Mouse (Mus musculus) gastrocnemius, postnatal 36 days (tissue): ENCODE results near the gene Olfr707. TPM values are rescaled to one million over a fixed set of nuclear protein-coding genes. Genes with fewer than 3 reads are reported as not detected.
"Not testable (repeated sequence)": the region's sequence is repeated elsewhere in the genome, so short reads cannot be mapped to it uniquely, and the experiment has no call there.

Source experiments
- DNase-seq, 2 experiments: peaks; one replicate each; pipeline ENCODE4 v3.0.0; 2022
- intact Hi-C: fragments of 180-260 bp; cut with DNase I; formaldehyde crosslinking; loops from one replicate; pipeline ENCODE4 v1.15.1; 2025
- long read RNA-seq, 2 experiments: library from polyadenylated mRNA; stranded (forward); transcript quantifications; one replicate each; pipeline ENCODE4 v2.0.0; 2021
- total RNA-seq, 2 experiments: library from RNA; stranded (reverse); gene quantifications; 2 replicates each; pipeline ENCODE4 v1.2.3; 2021

Gene Olfr707
- not detected for total RNA-seq
- long read RNA-seq, experiment 1 = 0 reads
- long read RNA-seq, experiment 2 = 0 reads

GRCm38 (mm10) chr7:106901141-106901540 is at the start of gene Olfr707:
Olfr707 (minus strand) TSS chr7:106901241.
- DNase-seq, intact Hi-C loops: not testable (repeated sequence)

DNA sequence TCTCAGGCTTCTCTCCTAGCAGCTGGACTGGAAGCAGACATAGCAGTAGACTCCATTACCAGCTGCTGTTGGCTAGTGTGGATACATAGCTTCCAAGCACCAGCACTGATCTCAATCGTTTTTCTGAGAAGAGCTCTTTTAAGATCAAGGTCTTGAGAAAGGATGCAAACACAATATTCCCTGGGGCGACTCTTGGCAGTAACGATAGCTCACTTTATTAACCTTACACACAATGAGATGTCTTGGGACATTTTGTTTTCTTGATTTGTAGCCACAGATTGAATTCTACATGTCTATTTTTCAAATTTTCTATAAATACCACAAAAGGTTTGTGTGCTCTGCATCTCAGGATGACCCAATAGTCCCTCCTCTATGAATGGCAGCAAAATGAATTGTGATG is 47.2 kb upstream of the Olfr707 start, which contains the start of gene Olfr710:
Gene Olfr710 (minus strand): TSS at position 101 of the 400 bp plus-strand sequence.
- no peak for DNase-seq

GRCm38 (mm10) chr7:106932119-106932518 is 31.1 kb upstream of the Olfr707 start, which contains the start of gene Olfr709-ps1:
Olfr709-ps1 (minus strand) TSS chr7:106932219.
- intact Hi-C loops = no loop called here
- DNase-seq = no peak

More for the DNA sequence above, 47.2 kb upstream of the Olfr707 start, which contains the start of gene Olfr710:
- intact Hi-C loops = no loop called here

DNA sequence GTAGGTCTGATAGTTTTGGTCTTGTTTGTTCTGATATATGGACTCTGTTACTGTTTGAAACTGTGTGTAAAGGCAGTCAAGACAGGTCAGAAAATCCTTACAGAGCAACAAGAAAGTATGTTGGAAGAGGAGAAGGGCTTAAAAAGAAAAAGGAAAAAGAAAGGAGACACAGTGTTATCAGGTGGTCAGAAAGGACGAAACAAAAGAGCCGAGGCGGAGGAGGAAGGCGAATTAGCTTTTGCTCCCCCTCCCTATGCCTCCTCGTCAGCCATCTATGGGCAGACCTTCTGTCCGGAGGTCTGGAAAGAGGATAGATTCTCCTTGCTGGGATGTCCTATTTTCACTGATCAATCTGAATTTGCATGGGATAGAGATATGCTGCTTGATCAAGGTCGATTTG is 19.9 kb upstream of the Olfr707 start:
- DNase-seq, intact Hi-C loops: not testable (repeated sequence)

GRCm38 (mm10) chr7:106907676-106908075 is 6.6 kb upstream of the Olfr707 start, which contains the start of gene Olfr1532-ps1:
Olfr1532-ps1 (plus strand) TSS chr7:106908001.
- intact Hi-C loops = no loop called here
- DNase-seq = no peak

DNA sequence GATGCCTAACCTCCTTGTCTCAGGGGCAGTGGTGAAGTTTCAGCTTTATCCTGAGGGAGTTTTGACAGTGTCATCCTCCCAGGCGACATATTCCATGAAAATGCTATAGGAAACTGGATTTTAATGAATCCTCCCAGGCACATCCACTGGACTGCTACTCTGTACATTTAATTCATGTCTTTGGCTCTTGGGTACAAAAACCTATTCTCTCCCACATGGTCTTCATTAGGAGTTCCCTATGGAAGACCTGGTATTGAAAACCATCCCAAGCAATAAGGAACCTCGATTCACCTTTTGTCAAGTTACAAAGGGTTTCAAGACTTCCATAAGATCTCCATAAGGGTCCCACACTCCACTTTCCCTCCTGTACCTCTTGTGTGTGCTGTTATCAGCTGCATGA is 13.0 kb downstream of the Olfr707 start, which contains the start of gene Olfr706:
Gene Olfr706 (minus strand): TSS at position 101 of the 400 bp plus-strand sequence.
- intact Hi-C loops = no loop called here
- DNase-seq = no peak

GRCm38 (mm10) chr7:106876791-106877190 is 24.2 kb downstream of the Olfr707 start, which contains the start of gene Olfr705:
Olfr705 (minus strand) TSS chr7:106876891.
- DNase-seq = no peak
- intact Hi-C loops = no loop called here

DNA sequence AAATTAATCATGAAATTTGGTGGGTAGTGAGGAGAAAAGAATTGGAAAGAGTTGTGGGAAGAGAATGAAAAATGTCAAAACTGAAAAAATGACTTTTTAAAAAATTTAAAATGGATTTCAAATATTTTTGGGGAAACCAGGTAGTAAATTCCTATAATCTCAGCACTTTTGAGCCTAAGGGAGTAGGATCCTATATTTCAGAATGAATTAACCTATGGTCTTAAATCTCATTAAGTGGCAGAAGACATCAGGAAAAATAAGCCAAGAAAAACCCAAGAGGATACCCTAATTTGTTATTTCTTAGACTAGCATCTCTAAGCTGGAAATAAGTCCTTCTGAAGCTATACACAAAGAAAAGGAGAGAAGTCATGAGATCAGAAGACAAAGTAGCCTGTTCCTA is 38.2 kb downstream of the Olfr707 start, which contains the start of gene Olfr704:
Gene Olfr704 (plus strand): TSS at position 301 of the 400 bp plus-strand sequence.
- no peak for DNase-seq
- intact Hi-C loops = no loop called here

GRCm38 (mm10) chr7:106843060-106843459 is 58.0 kb downstream of the Olfr707 start, which contains the start of gene Olfr703:
Olfr703 (plus strand) TSS chr7:106843360.
- intact Hi-C loops = no loop called here
- no peak for DNase-seq

Other genes starting within 250 kb of the Olfr707 start
- gene Olfr693, start 220.7 kb downstream of the Olfr707 start, total RNA-seq = not detected
- not detected for gene Olfr694, start 209.4 kb downstream of the Olfr707 start, total RNA-seq
- gene Olfr695, start 184.8 kb downstream of the Olfr707 start, total RNA-seq = not detected
- gene Olfr697, start 158.8 kb downstream of the Olfr707 start, total RNA-seq = not detected
- not detected for gene Olfr698, start 145.8 kb downstream of the Olfr707 start, total RNA-seq
- gene Olfr699, start 108.0 kb downstream of the Olfr707 start, total RNA-seq = not detected
- gene Olfr700, start 92.4 kb downstream of the Olfr707 start, total RNA-seq = not detected
- not detected for gene Olfr701, start 87.1 kb downstream of the Olfr707 start, total RNA-seq
- gene Olfr702, start 67.3 kb downstream of the Olfr707 start, total RNA-seq = not detected
- not detected for gene Olfr703, start 57.9 kb downstream of the Olfr707 start, total RNA-seq
- gene Olfr704, start 38.1 kb downstream of the Olfr707 start, total RNA-seq = not detected
- not detected for gene Olfr705, start 24.4 kb downstream of the Olfr707 start, total RNA-seq
- gene Olfr706, start 13.1 kb downstream of the Olfr707 start, total RNA-seq = not detected
- gene Olfr1532-ps1, start 6.8 kb upstream of the Olfr707 start, total RNA-seq = not detected
- not detected for gene Olfr709-ps1, start 31.0 kb upstream of the Olfr707 start, total RNA-seq
- gene Olfr710, start 47.1 kb upstream of the Olfr707 start, total RNA-seq = not detected
- not detected for gene Olfr6, start 62.7 kb upstream of the Olfr707 start, total RNA-seq
- gene Olfr711, start 74.2 kb upstream of the Olfr707 start, total RNA-seq = not detected
- not detected for gene Olfr2, start 104.8 kb upstream of the Olfr707 start, total RNA-seq
- not detected for gene Olfr713, start 129.9 kb upstream of the Olfr707 start, total RNA-seq
- not detected for gene Olfr714, start 169.7 kb upstream of the Olfr707 start, total RNA-seq
- gene Olfr17, start 192.0 kb upstream of the Olfr707 start, total RNA-seq = not detected
- gene Olfr715b, start 209.1 kb upstream of the Olfr707 start, total RNA-seq = not detected
- gene Olfr715, start 229.8 kb upstream of the Olfr707 start, total RNA-seq = not detected
- not detected for gene Olfr716, start 237.1 kb upstream of the Olfr707 start, total RNA-seq